Mouse (Mus musculus) adrenal gland (tissue): ENCODE measurements at regions not wholly inside any gene's neighbourhood (a gene's known extent, or its start where the extent isn't known, plus 50 kb on each side); places are given as distances from the start of the nearest gene placed in this dataset.
"Not testable (repeated sequence)": the region's sequence is repeated elsewhere in the genome, so short reads cannot be mapped to it uniquely, and the experiment has no call there.

Experiments
- intact Hi-C: fragments of 180-260 bp; cut with DNase I; formaldehyde crosslinking; loops from one replicate; pipeline ENCODE4 v1.15.1; 2025

- intact Hi-C loops, result no loop called here
These were observed 339.2 kb downstream of the Adam3 start for GRCm38 (mm10) chr8:24386462-24386861.

- intact Hi-C loops, result loop anchor here (2.0 kb wide), 1 partner anchor 787 kb away; no protein-coding TSS in a partner anchor
These were observed 341.7 kb downstream of the Adam3 start for GRCm38 (mm10) chr8:24383963-24384435.

GRCm38 (mm10) chr8:24383130-24383962 is 342.3 kb downstream of the Adam3 start:
- intact Hi-C loops, result no loop called here

GRCm38 (mm10) chr8:24381666-24382253 is 343.9 kb downstream of the Adam3 start:
- intact Hi-C loops, result no loop called here

- intact Hi-C loops, result no loop called here
These were observed 347.6 kb downstream of the Adam3 start for GRCm38 (mm10) chr8:24378070-24378469.

- intact Hi-C loops, result not testable (repeated sequence)
These were observed 348.8 kb downstream of the Adam3 start for GRCm38 (mm10) chr8:24376846-24377245.

GRCm38 (mm10) chr8:24374503-24374902 is 351.1 kb downstream of the Adam3 start:
- intact Hi-C loops, result no loop called here

GRCm38 (mm10) chr8:24372068-24372467 is 353.6 kb downstream of the Adam3 start:
- intact Hi-C loops, result no loop called here

- intact Hi-C loops, result no loop called here
These were observed 359.7 kb downstream of the Adam3 start for GRCm38 (mm10) chr8:24366000-24366399.

- intact Hi-C loops, result no loop called here
These were observed 361.0 kb downstream of the Adam3 start for GRCm38 (mm10) chr8:24364685-24365084.

GRCm38 (mm10) chr8:24359022-24359600 is 366.5 kb downstream of the Adam3 start:
- intact Hi-C loops, result no loop called here

GRCm38 (mm10) chr8:24355146-24355545 is 370.5 kb downstream of the Adam3 start:
- intact Hi-C loops, result no loop called here

GRCm38 (mm10) chr8:24353842-24354241 is 371.8 kb downstream of the Adam3 start:
- intact Hi-C loops, result no loop called here

- intact Hi-C loops, result no loop called here
These were observed 373.3 kb downstream of the Adam3 start for GRCm38 (mm10) chr8:24352322-24352721.

- intact Hi-C loops, result no loop called here
These were observed 373.9 kb downstream of the Adam3 start for GRCm38 (mm10) chr8:24351760-24352159.

GRCm38 (mm10) chr8:24346390-24347113 is 379.1 kb downstream of the Adam3 start:
- intact Hi-C loops, result no loop called here

GRCm38 (mm10) chr8:24338694-24339093 is 387.0 kb downstream of the Adam3 start:
- intact Hi-C loops, result no loop called here

- intact Hi-C loops, result no loop called here
These were observed 388.0 kb downstream of the Adam3 start for GRCm38 (mm10) chr8:24337635-24338034.

- intact Hi-C loops, result no loop called here
These were observed 389.9 kb downstream of the Adam3 start for GRCm38 (mm10) chr8:24335709-24336108.

- intact Hi-C loops, result no loop called here
These were observed 391.9 kb downstream of the Adam3 start for GRCm38 (mm10) chr8:24333705-24334104.

GRCm38 (mm10) chr8:24310893-24311292 is 414.8 kb downstream of the Adam3 start:
- intact Hi-C loops, result no loop called here

GRCm38 (mm10) chr8:24294565-24294964 is 431.1 kb downstream of the Adam3 start:
- intact Hi-C loops, result no loop called here
